In genomic region chr2:179494276-179494675, GRCm38 (mm10) we compare ENCODE assay signal across 22 mouse cellular contexts. TPM values are rescaled to one million over a fixed set of nuclear protein-coding genes. Genes with fewer than 3 reads are reported as not detected.
"Had no signal": no experiment of that assay in that cellular context is flagged by ENCODE, and none has a peak within 500 bp of the region (broad histone marks: within the 10 kb centered on the region; RNA-seq: fewer than 3 reads in every experiment).

No protein-coding gene starts in this region.

- H3K4me1 ChIP-seq: limb, embryonic 10.5 days; liver, embryonic 12.5 days; liver, embryonic 15.5 days; lung, embryonic 15.5 days; stomach, embryonic 15.5 days had no signal

- ATAC-seq: liver, embryonic 12.5 days had no signal

- H3K4me2 ChIP-seq: limb, embryonic 13.5 days; liver, embryonic 12.5 days; liver, embryonic 15.5 days; lung, embryonic 15.5 days; midbrain, embryonic 12.5 days; midbrain, embryonic 15.5 days; neural tube, embryonic 12.5 days; neural tube, embryonic 15.5 days; stomach, embryonic 15.5 days had no signal

- H3K9me3 ChIP-seq: limb, embryonic 10.5 days; limb, embryonic 13.5 days; liver, embryonic 12.5 days; liver, embryonic 15.5 days; lung, embryonic 15.5 days; midbrain, embryonic 12.5 days; midbrain, embryonic 15.5 days; neural tube, embryonic 12.5 days; neural tube, embryonic 15.5 days; stomach, embryonic 15.5 days had no signal

- DNase-seq: kidney, postnatal 25 days; layer of hippocampus, adult 9-11 months; liver; lung, adult 18-20 months; right cerebral cortex, adult 18-20 months; right cerebral cortex, postnatal 14 days; right cerebral cortex, postnatal 4 days; thymus, postnatal 25 days had no signal

- H3K27ac ChIP-seq: kidney, postnatal 0 days; layer of hippocampus, adult 2 months; limb, embryonic 10.5 days; limb, embryonic 13.5 days; liver, embryonic 12.5 days; liver, embryonic 15.5 days; lung, embryonic 15.5 days; macrophage; midbrain, embryonic 12.5 days; midbrain, embryonic 15.5 days; neural tube, embryonic 12.5 days; neural tube, embryonic 15.5 days; stomach, embryonic 15.5 days had no signal

- H3K9ac ChIP-seq: limb, embryonic 13.5 days; liver, embryonic 12.5 days; liver, embryonic 15.5 days; lung, embryonic 15.5 days; midbrain, embryonic 12.5 days; midbrain, embryonic 15.5 days; neural tube, embryonic 12.5 days; neural tube, embryonic 15.5 days; stomach, embryonic 15.5 days had no signal

- H3K27me3 ChIP-seq: liver, embryonic 12.5 days; liver, embryonic 15.5 days; lung, embryonic 15.5 days; midbrain, embryonic 12.5 days; midbrain, embryonic 15.5 days; neural tube, embryonic 12.5 days; neural tube, embryonic 15.5 days; stomach, embryonic 15.5 days had no signal

- H3K4me3 ChIP-seq: layer of hippocampus, adult 2 months; limb, embryonic 10.5 days; limb, embryonic 13.5 days; liver, embryonic 12.5 days; liver, embryonic 15.5 days; lung, embryonic 15.5 days; midbrain, embryonic 12.5 days; midbrain, embryonic 15.5 days; neural tube, embryonic 12.5 days; neural tube, embryonic 15.5 days; stomach, embryonic 15.5 days had no signal

- H3K36me3 ChIP-seq: limb, embryonic 10.5 days; limb, embryonic 13.5 days; liver, embryonic 12.5 days; liver, embryonic 15.5 days; lung, embryonic 15.5 days; midbrain, embryonic 12.5 days; midbrain, embryonic 15.5 days; neural tube, embryonic 12.5 days; neural tube, embryonic 15.5 days; stomach, embryonic 15.5 days had no signal

RNA-seq across cellular contexts. Expression of gene Cdh4, which starts 52.0 kb away (rescaled TPM):
- total RNA-seq: megakaryocyte, adult 5-6 weeks had no signal
- polyA plus RNA-seq: macrophage had no signal
